ENCODE assay signal across 3 mouse cellular contexts in genomic region chr16:36028120-36028519, GRCm38 (mm10). TPM values are rescaled to one million over a fixed set of nuclear protein-coding genes. Genes with fewer than 3 reads are reported as not detected.
DNase-seq lines count a peak whose midpoint lies in the region; TF ChIP-seq lines count a peak whose summit lies in the region.
"Not testable (repeated sequence)": the region's sequence is repeated elsewhere in the genome, so short reads cannot be mapped to it uniquely, and the experiment has no call there.

No protein-coding gene starts in this region.

- H3K4me1 ChIP-seq in CH12.LX (ENCODE audit: control insufficient read depth in 1 of 2, insufficient read depth in 2 of 2); ES-E14 (ENCODE audit: control insufficient read depth in 2 of 2, insufficient read depth in 2 of 2, low read length in 2 of 2, poor library complexity in 1 of 2); testis, adult 2 months (ENCODE audit: control insufficient read depth, insufficient read depth, low read length): not testable (repeated sequence)

- not testable (repeated sequence) for H3K27ac ChIP-seq in CH12.LX (ENCODE audit: insufficient read depth, low read depth); ES-E14 (ENCODE audit: insufficient read depth, low read depth, low read length, poor library complexity, severe bottlenecking); testis, adult 2 months (ENCODE audit: control insufficient read depth, insufficient read depth, low read depth, low read length)

- H3K36me3 ChIP-seq in CH12.LX (replicated peaks in 1 of 2; ENCODE audit: control insufficient read depth in 1 of 2, insufficient read depth in 1 of 2, low read length in 1 of 2) = peaks cover 34 to 81% of the 10 kb centered on the region in 2 experiments
- not testable (repeated sequence) for H3K36me3 ChIP-seq in ES-E14 (ENCODE audit: control insufficient read depth, insufficient read depth, low read length, poor library complexity, severe bottlenecking); testis, adult 2 months (ENCODE audit: control insufficient read depth, insufficient read depth, low read length)

- not testable (repeated sequence) for H3K4me3 ChIP-seq in CH12.LX (replicated peaks in 1 of 3; ENCODE audit: low read depth in 2 of 3, low read length in 2 of 3, poor library complexity in 1 of 3); ES-E14 (ENCODE audit: insufficient read depth in 1 of 2, low read depth in 1 of 2, low read length in 2 of 2, poor library complexity in 1 of 2, severe bottlenecking in 1 of 2)
- H3K4me3 ChIP-seq in testis, adult 2 months (ENCODE audit: control insufficient read depth, low read depth, low read length) = peak overlapping the region; percentile 55; the same call in 1 of the 2 replicates

- H3K9me3 ChIP-seq in CH12.LX (replicated peaks; ENCODE audit: low read length); ES-E14 (ENCODE audit: control insufficient read depth, insufficient read depth, low read depth, low read length): not testable (repeated sequence)

- dilution Hi-C loops in CH12.LX (cut with MboI; ENCODE audit: extremely low pct_ligation_motif_present, extremely low pct_unique_long_range_greater_than_20kb, low sequenced_read_pairs) = not testable (repeated sequence)

- not testable (repeated sequence) for H3K9ac ChIP-seq in CH12.LX (ENCODE audit: insufficient read depth, low read depth); ES-E14 (ENCODE audit: insufficient read depth, low read depth, low read length, poor library complexity, severe bottlenecking)

- not testable (repeated sequence) for H3K4me2 ChIP-seq in CH12.LX (ENCODE audit: insufficient read depth, low read depth, poor library complexity, severe bottlenecking)

- not testable (repeated sequence) for H3K79me2 ChIP-seq in CH12.LX (replicated peaks; ENCODE audit: control insufficient read depth, extremely low read depth, insufficient read depth, poor library complexity, severe bottlenecking)

- not testable (repeated sequence) for TF ChIP-seq CTCF in CH12.LX (conservative IDR thresholded peaks at IDR 0.05 in 1 of 2, IDR thresholded peaks at IDR 0.05 in 1 of 2; ENCODE audit: low read depth in 2 of 2, low read length in 2 of 2); testis, adult 2 months (IDR thresholded peaks at IDR 0.05; ENCODE audit: control insufficient read depth, insufficient read depth, insufficient replicate concordance, low read depth, low read length)

- H3K27me3 ChIP-seq in CH12.LX (replicated peaks); testis, adult 2 months (ENCODE audit: control insufficient read depth, insufficient read depth, low read length): not testable (repeated sequence)

- in situ Hi-C loops in CH12.LX (cut with MboI; ENCODE audit: low pct_ligation_motif_present, low pct_unique_long_range_greater_than_20kb, low sequenced_read_pairs); ES-E14 (cut with MboI; ENCODE audit: low sequenced_read_pairs in 2 of 2, unreplicated experiment in 2 of 2): not testable (repeated sequence)

- not testable (repeated sequence) for TF ChIP-seq EP300 in CH12.LX (IDR thresholded peaks at IDR 0.05; ENCODE audit: low read length)

- not testable (repeated sequence) for DNase-seq in CH12.LX (ENCODE audit: extremely low read depth); ES-E14 (ENCODE audit: low read depth, low spot score)

- TF ChIP-seq RAD21 in CH12.LX (IDR thresholded peaks at IDR 0.05; ENCODE audit: low read depth, low read length) = not testable (repeated sequence)

- TF ChIP-seq POLR2A in CH12.LX (IDR thresholded peaks at IDR 0.05; ENCODE audit: low read depth, low read length); testis, adult 2 months (IDR thresholded peaks at IDR 0.05; ENCODE audit: control insufficient read depth, low read depth, low read length): not testable (repeated sequence)

TF ChIP-seq in CH12.LX, 34 proteins besides CTCF, POLR2A, EP300 and RAD21:
- TF ChIP-seq ZNF384 (IDR thresholded peaks at IDR 0.05; ENCODE audit: low read depth, low read length) = peak; percentile 53

TF ChIP-seq in ES-E14, 5 proteins besides CTCF, POLR2A, EP300 and RAD21:
- peak; percentile 72 for TF ChIP-seq ZNF384 (IDR thresholded peaks at IDR 0.05; ENCODE audit: low read depth, low read length)

RNA-seq across cellular contexts. Expression of gene Wdr5b, which starts 12.9 kb away (rescaled TPM):
- total RNA-seq in CH12.LX (2012; rRNA removed) (5.9 and 8.4 TPM in 2 replicates), CH12.LX (2014; rRNA removed) (7.4 and 8.0 TPM in 2 replicates), ES-E14 (2012; rRNA removed) (3.3 and 4.2 TPM in 2 replicates)
- polyA plus RNA-seq in CH12.LX (2012; ENCODE audit: insufficient read length, low read depth) = 5.4 and 6.2 TPM in 2 replicates
- polyA plus RNA-seq in testis, adult 2 months (2012; rRNA removed) = 1.1 and 1.2 TPM in 2 replicates

RNA-seq across cellular contexts. Expression of gene Fam162a, which starts 43.3 kb away (rescaled TPM):
- total RNA-seq in CH12.LX (2012; rRNA removed) = 208 and 419 TPM in 2 replicates
- 358 and 369 TPM in 2 replicates for total RNA-seq in CH12.LX (2014; rRNA removed)
- 172 and 204 TPM in 2 replicates for polyA plus RNA-seq in CH12.LX (2012; ENCODE audit: insufficient read length, low read depth)
- 153 and 243 TPM in 2 replicates for total RNA-seq in ES-E14 (2012; rRNA removed)
- 73.0 and 88.5 TPM in 2 replicates for polyA plus RNA-seq in testis, adult 2 months (2012; rRNA removed)

RNA-seq across cellular contexts. Expression of gene Ccdc58, which starts 43.4 kb away (rescaled TPM):
- 274 and 280 TPM in 2 replicates for total RNA-seq in CH12.LX (2012; rRNA removed)
- 545 and 591 TPM in 2 replicates for total RNA-seq in CH12.LX (2014; rRNA removed)
- polyA plus RNA-seq in CH12.LX (2012; ENCODE audit: insufficient read length, low read depth) = 188 and 214 TPM in 2 replicates
- total RNA-seq in ES-E14 (2012; rRNA removed) = 160 and 185 TPM in 2 replicates
- polyA plus RNA-seq in testis, adult 2 months (2012; rRNA removed) = 10.4 and 13.0 TPM in 2 replicates

RNA-seq across cellular contexts. Expression of gene Kpna1, which starts 49.6 kb away (rescaled TPM):
- total RNA-seq in CH12.LX (2012; rRNA removed) (22.1 and 29.8 TPM in 2 replicates), CH12.LX (2014; rRNA removed) (57.9 and 66.6 TPM in 2 replicates), ES-E14 (2012; rRNA removed) (34.4 and 43.0 TPM in 2 replicates)
- 63.9 and 74.1 TPM in 2 replicates for polyA plus RNA-seq in CH12.LX (2012; ENCODE audit: insufficient read length, low read depth)
- 10.6 and 13.7 TPM in 2 replicates for polyA plus RNA-seq in testis, adult 2 months (2012; rRNA removed)
